Mouse (Mus musculus) ES-Bruce4 (cell line): ENCODE measurements around the gene Cwf19l2. TPM values are rescaled to one million over a fixed set of nuclear protein-coding genes. Genes with fewer than 3 reads are reported as not detected.
"Not testable (repeated sequence)": the region's sequence is repeated elsewhere in the genome, so short reads cannot be mapped to it uniquely, and the experiment has no call there.

ENCODE experiments used
- H3K27ac ChIP-seq: 2 replicates; pipeline ENCODE4 v1.5.1; 2012; ENCODE audit warnings: low read length, inconsistent platforms; ENCODE audit not compliant: insufficient read depth
- H3K27me3 ChIP-seq: 2 replicates; pipeline ENCODE4 v1.6.1; 2012; ENCODE audit warnings: mild to moderate bottlenecking, low read length, inconsistent platforms; ENCODE audit not compliant: control insufficient read depth, poor library complexity, insufficient read depth, severe bottlenecking
- H3K36me3 ChIP-seq: 2 replicates; pipeline ENCODE4 v1.6.1; 2012; ENCODE audit warnings: inconsistent platforms, mild to moderate bottlenecking, low read length, moderate library complexity; ENCODE audit not compliant: control insufficient read depth, poor library complexity, insufficient read depth, severe bottlenecking
- H3K4me1 ChIP-seq: one replicate; pipeline ENCODE4 v1.8.1; 2011; ENCODE audit warnings: low read length; ENCODE audit not compliant: control insufficient read depth, insufficient read depth
- H3K4me3 ChIP-seq: 2 replicates; pipeline ENCODE4 v1.5.1; 2011; ENCODE audit warnings: low read depth, mild to moderate bottlenecking, low read length
- H3K9ac ChIP-seq: 2 replicates; pipeline ENCODE4 v1.6.1; 2012; ENCODE audit warnings: low read depth, mild to moderate bottlenecking, inconsistent platforms; ENCODE audit not compliant: poor library complexity, severe bottlenecking
- H3K9me3 ChIP-seq: replicated peaks from 2 replicates; pipeline ENCODE4 v1.6.1; 2012; ENCODE audit warnings: mild to moderate bottlenecking, low read length, inconsistent platforms; ENCODE audit not compliant: control insufficient read depth, poor library complexity, insufficient read depth, severe bottlenecking
- CTCF ChIP-seq: IDR thresholded peaks from one replicate; pipeline ENCODE4 v1.8.1; 2011; ENCODE audit warnings: low read depth, low read length
- EP300 ChIP-seq: IDR thresholded peaks from 2 replicates; pipeline ENCODE4 v1.6.1; 2011; ENCODE audit warnings: low read depth, low read length; ENCODE audit not compliant: insufficient read depth
- POLR2A ChIP-seq: IDR thresholded peaks from one replicate; pipeline ENCODE4 v1.8.1; 2011; ENCODE audit warnings: low read length; ENCODE audit not compliant: insufficient read depth
- polyA plus RNA-seq: library from polyadenylated mRNA; stranded (reverse); fragments of >200 nt; gene quantifications from 2 replicates; pipeline ENCODE4 v1.2.4, GENCODE M21; 2011; ENCODE audit warnings: low read depth; ENCODE audit not compliant: missing spikeins, insufficient read depth, insufficient read length

Gene Cwf19l2
- polyA plus RNA-seq, result 43.3 and 47.8 TPM in 2 replicates

GRCm38 (mm10) chr9:3403251-3404208 lies at the start of gene Cwf19l2:
Cwf19l2 (plus strand) TSS chr9:3403592.
- peak within 1 kb of the TSS; percentile 100 for H3K4me3 ChIP-seq
- no peaks in the 10 kb centered on the region for H3K36me3 ChIP-seq
- peak; percentile 7 for TF ChIP-seq CTCF
- TF ChIP-seq POLR2A, result no peak
- no peak for TF ChIP-seq EP300
- peak within 1 kb of the TSS; percentile 99 for H3K9ac ChIP-seq
- no peaks in the 10 kb centered on the region for H3K4me1 ChIP-seq
- no peaks in the 10 kb centered on the region for H3K27me3 ChIP-seq
- H3K9me3 ChIP-seq, result no peaks in the 10 kb centered on the region
- H3K27ac ChIP-seq, result peak within 1 kb of the TSS; percentile 79; the same call in 1 of the 2 replicates

GRCm38 (mm10) chr9:3376323-3376722 lies 27.1 kb upstream of the Cwf19l2 start:
- H3K27ac ChIP-seq, result peak overlapping the region; percentile 71; the same call in 1 of the 2 replicates
- H3K4me3 ChIP-seq, result not testable (repeated sequence)

GRCm38 (mm10) chr9:3404372-3404771 lies 980 bp downstream of the Cwf19l2 start:
- Histone ChIP-seq H3K27me3 (no peaks in the 10 kb centered on the region), H3K36me3 (no peaks in the 10 kb centered on the region), H3K9me3 (no peaks in the 10 kb centered on the region), H3K27ac (peak overlapping the region; percentile 75; the same call in 1 of the 2 replicates), H3K4me3 (peak overlapping the region; percentile 100), H3K9ac (peak overlapping the region; percentile 99), H3K4me1 (no peaks in the 10 kb centered on the region)
- TF ChIP-seq CTCF (no peak), POLR2A (no peak), EP300 (no peak)

More at GRCm38 (mm10) chr9:3376323-3376722, 27.1 kb upstream of the Cwf19l2 start:
- H3K4me1 ChIP-seq, H3K27me3 ChIP-seq, H3K36me3 ChIP-seq, H3K9me3 ChIP-seq, H3K9ac ChIP-seq: not testable (repeated sequence)
- TF ChIP-seq EP300, result peak; percentile 90

- not testable (repeated sequence) for H3K4me3 ChIP-seq, H3K27me3 ChIP-seq, H3K36me3 ChIP-seq, H3K9me3 ChIP-seq, H3K9ac ChIP-seq, H3K4me1 ChIP-seq
- peak overlapping the region; percentile 95 for H3K27ac ChIP-seq
Observed at GRCm38 (mm10) chr9:3439555-3440300, 36.3 kb downstream of the Cwf19l2 start.

- Histone ChIP-seq H3K36me3 (peaks cover 10% of the 10 kb centered on the region), H3K27ac (no peak overlapping the region), H3K4me3 (no peak overlapping the region), H3K4me1 (no peaks in the 10 kb centered on the region), H3K9ac (no peak overlapping the region), H3K9me3 (peaks cover 14% of the 10 kb centered on the region), H3K27me3 (no peaks in the 10 kb centered on the region)
- no peak for TF ChIP-seq CTCF
- TF ChIP-seq POLR2A, result no peak
- TF ChIP-seq EP300, result no peak
Observed at GRCm38 (mm10) chr9:3471897-3472296, 68.5 kb downstream of the Cwf19l2 start.

GRCm38 (mm10) chr9:3518645-3519044 lies 115.3 kb downstream of the Cwf19l2 start:
- Histone ChIP-seq H3K9ac (no peak overlapping the region), H3K27me3 (no peaks in the 10 kb centered on the region)
- TF ChIP-seq CTCF, result no peak
- no peak for TF ChIP-seq POLR2A
- TF ChIP-seq EP300, result no peak

More at GRCm38 (mm10) chr9:3518645-3519044, 115.3 kb downstream of the Cwf19l2 start:
- Histone ChIP-seq H3K4me1 (peaks cover under 1% of the 10 kb centered on the region), H3K27ac (no peak overlapping the region), H3K36me3 (no peaks in the 10 kb centered on the region), H3K9me3 (no peaks in the 10 kb centered on the region), H3K4me3 (no peak overlapping the region)
